Mouse (Mus musculus): ENCODE data around the gene Rbbp5. TPM values are rescaled to one million over a fixed set of nuclear protein-coding genes. Genes with fewer than 3 reads are reported as not detected.

Gene Rbbp5
- polyA plus RNA-seq, 1 experiment from 2014 or later, result 47.4 TPM

- H3K36me3 ChIP-seq, result peaks cover 50% of the 10 kb centered on the region
- H3K27ac ChIP-seq, result no peak overlapping the region
- H3K4me3 ChIP-seq, result no peak overlapping the region
- no peaks in the 10 kb centered on the region for H3K27me3 ChIP-seq (ENCODE audit: insufficient read depth, poor library complexity, severe bottlenecking)
- 92% methylated on average over 5 of the region's 5 CpGs for WGBS
- H3K9me3 ChIP-seq, result no peaks in the 10 kb centered on the region
- no peak for DNase-seq (ENCODE audit: low spot score)
- peaks cover 7% of the 10 kb centered on the region; the same call in 1 of the 2 replicates for H3K4me1 ChIP-seq (replicated peaks)
These were observed 32.6 kb downstream of the Rbbp5 start for GRCm38 (mm10) chr1:132509771-132510170.

GRCm38 (mm10) chr1:132511521-132511920 is 34.4 kb downstream of the Rbbp5 start:
- peaks cover 7% of the 10 kb centered on the region; the same call in 1 of the 2 replicates for H3K4me1 ChIP-seq (replicated peaks)
- no peak overlapping the region for H3K27ac ChIP-seq
- no peak overlapping the region for H3K4me3 ChIP-seq
- peaks cover 46% of the 10 kb centered on the region for H3K36me3 ChIP-seq
- WGBS, result 66% methylated on average over 8 of the region's 8 CpGs
- H3K27me3 ChIP-seq (ENCODE audit: insufficient read depth, poor library complexity, severe bottlenecking), result no peaks in the 10 kb centered on the region
- no peaks in the 10 kb centered on the region for H3K9me3 ChIP-seq
- peak; percentile 3 for DNase-seq (ENCODE audit: low spot score)

GRCm38 (mm10) chr1:132512106-132512505 is 34.9 kb downstream of the Rbbp5 start:
- H3K4me3 ChIP-seq, result no peak overlapping the region
- H3K9me3 ChIP-seq, result no peaks in the 10 kb centered on the region
- 80% methylated on average over 8 of the region's 8 CpGs for whole genome bisulfite sequencing
- peaks cover 46% of the 10 kb centered on the region for H3K36me3 ChIP-seq
- DNase-seq (ENCODE audit: low spot score), result no peak
- H3K27me3 ChIP-seq (ENCODE audit: insufficient read depth, poor library complexity, severe bottlenecking), result no peaks in the 10 kb centered on the region
- H3K27ac ChIP-seq, result no peak overlapping the region
- H3K4me1 ChIP-seq (replicated peaks), result peaks cover 7% of the 10 kb centered on the region; the same call in 1 of the 2 replicates

- DNase-seq (ENCODE audit: low spot score), result no peak
- peaks cover 40% of the 10 kb centered on the region for H3K36me3 ChIP-seq
- H3K9me3 ChIP-seq, result no peaks in the 10 kb centered on the region
- no peak overlapping the region for H3K27ac ChIP-seq
- 89% methylated on average over 12 of the region's 12 CpGs for WGBS
- H3K4me3 ChIP-seq, result no peak overlapping the region
- no peaks in the 10 kb centered on the region for H3K27me3 ChIP-seq (ENCODE audit: insufficient read depth, poor library complexity, severe bottlenecking)
- peaks cover 7% of the 10 kb centered on the region; the same call in 1 of the 2 replicates for H3K4me1 ChIP-seq (replicated peaks)
These were observed 38.2 kb downstream of the Rbbp5 start for GRCm38 (mm10) chr1:132515339-132515738.

GRCm38 (mm10) chr1:132516776-132517175 is 39.6 kb downstream of the Rbbp5 start:
- Histone ChIP-seq H3K4me1 (replicated peaks) (peaks cover 14% of the 10 kb centered on the region; the same call in 1 of the 2 replicates), H3K9me3 (no peaks in the 10 kb centered on the region), H3K27me3 (ENCODE audit: insufficient read depth, poor library complexity, severe bottlenecking) (0 out of 2 replicates have a peak, but pooled peaks cover 5% of the 10 kb centered on the region), H3K36me3 (peaks cover 50% of the 10 kb centered on the region), H3K27ac (no peak overlapping the region), H3K4me3 (no peak overlapping the region)
- no peak for DNase-seq (ENCODE audit: low spot score)
- 91% methylated on average over 11 of the region's 11 CpGs for WGBS

- no peak for DNase-seq (ENCODE audit: low spot score)
These were observed 41.5 kb downstream of the Rbbp5 start for GRCm38 (mm10) chr1:132518621-132519020.

GRCm38 (mm10) chr1:132519734-132520133 is 42.6 kb downstream of the Rbbp5 start:
- H3K9me3 ChIP-seq, result no peaks in the 10 kb centered on the region
- no peak for DNase-seq (ENCODE audit: low spot score)
- peaks cover 17% of the 10 kb centered on the region; the same call in 1 of the 2 replicates for H3K4me1 ChIP-seq (replicated peaks)
- 0 out of 2 replicates have a peak, but pooled peaks cover 5% of the 10 kb centered on the region for H3K27me3 ChIP-seq (ENCODE audit: insufficient read depth, poor library complexity, severe bottlenecking)
- H3K27ac ChIP-seq, result no peak overlapping the region
- H3K36me3 ChIP-seq, result peaks cover 47% of the 10 kb centered on the region
- H3K4me3 ChIP-seq, result no peak overlapping the region
- 88% methylated on average over 11 of the region's 11 CpGs for WGBS

More at GRCm38 (mm10) chr1:132518621-132519020, 41.5 kb downstream of the Rbbp5 start:
- Histone ChIP-seq H3K4me1 (replicated peaks) (peaks cover 18% of the 10 kb centered on the region; the same call in 1 of the 2 replicates), H3K4me3 (no peak overlapping the region), H3K9me3 (no peaks in the 10 kb centered on the region), H3K36me3 (peaks cover 53% of the 10 kb centered on the region), H3K27me3 (ENCODE audit: insufficient read depth, poor library complexity, severe bottlenecking) (0 out of 2 replicates have a peak, but pooled peaks cover 5% of the 10 kb centered on the region), H3K27ac (no peak overlapping the region)
- WGBS, result 86% methylated on average over 18 of the region's 18 CpGs

- H3K36me3 ChIP-seq, result peaks cover 37% of the 10 kb centered on the region
- 0 out of 2 replicates have a peak overlapping the region, but pooled peaks have one; percentile 19 for H3K27ac ChIP-seq
- peak; percentile 49 for DNase-seq (ENCODE audit: low spot score)
- H3K27me3 ChIP-seq (ENCODE audit: insufficient read depth, poor library complexity, severe bottlenecking), result peaks cover 11% of the 10 kb centered on the region
- H3K9me3 ChIP-seq, result no peaks in the 10 kb centered on the region
- H3K4me3 ChIP-seq, result no peak overlapping the region
- 15% methylated on average over 3 of the region's 6 CpGs for WGBS
- peaks cover 17% of the 10 kb centered on the region; the same call in 1 of the 2 replicates for H3K4me1 ChIP-seq (replicated peaks)
These were observed 43.6 kb downstream of the Rbbp5 start for GRCm38 (mm10) chr1:132520764-132521163.

GRCm38 (mm10) chr1:132523048-132523447 is 45.9 kb downstream of the Rbbp5 start:
- Histone ChIP-seq H3K4me3 (no peak overlapping the region), H3K36me3 (peaks cover 25% of the 10 kb centered on the region), H3K27ac (no peak overlapping the region), H3K4me1 (replicated peaks) (peaks cover 22% of the 10 kb centered on the region), H3K27me3 (ENCODE audit: insufficient read depth, poor library complexity, severe bottlenecking) (peaks cover 11% of the 10 kb centered on the region), H3K9me3 (no peaks in the 10 kb centered on the region)
- no peak for DNase-seq (ENCODE audit: low spot score)
- WGBS, result 79% methylated on average over 8 of the region's 8 CpGs

- DNase-seq (ENCODE audit: low spot score), result no peak
- Histone ChIP-seq H3K4me1 (replicated peaks) (peaks cover 22% of the 10 kb centered on the region), H3K27ac (no peak overlapping the region), H3K27me3 (ENCODE audit: insufficient read depth, poor library complexity, severe bottlenecking) (peaks cover 14% of the 10 kb centered on the region), H3K9me3 (no peaks in the 10 kb centered on the region), H3K4me3 (no peak overlapping the region), H3K36me3 (peaks cover 25% of the 10 kb centered on the region)
- WGBS, result 32% methylated on average over 4 of the region's 4 CpGs
These were observed 46.8 kb downstream of the Rbbp5 start for GRCm38 (mm10) chr1:132523920-132524319.

- peaks cover 21% of the 10 kb centered on the region for H3K36me3 ChIP-seq
- no peaks in the 10 kb centered on the region for H3K9me3 ChIP-seq
- peak overlapping the region; percentile 86 for H3K27ac ChIP-seq
- DNase-seq (ENCODE audit: low spot score), result peak; percentile 72
- peaks cover 14% of the 10 kb centered on the region for H3K27me3 ChIP-seq (ENCODE audit: insufficient read depth, poor library complexity, severe bottlenecking)
- peaks cover 29% of the 10 kb centered on the region for H3K4me1 ChIP-seq (replicated peaks)
- WGBS, result 11% methylated on average over 10 of the region's 10 CpGs
- no peak overlapping the region for H3K4me3 ChIP-seq
These were observed 48.7 kb downstream of the Rbbp5 start for GRCm38 (mm10) chr1:132525832-132526231.

- H3K27me3 ChIP-seq (ENCODE audit: insufficient read depth, poor library complexity, severe bottlenecking), result peaks cover 23% of the 10 kb centered on the region
- H3K4me1 ChIP-seq (replicated peaks), result peaks cover 37% of the 10 kb centered on the region
- H3K27ac ChIP-seq, result no peak overlapping the region
- no peak for DNase-seq (ENCODE audit: low spot score)
- H3K4me3 ChIP-seq, result no peak overlapping the region
- no peaks in the 10 kb centered on the region for H3K9me3 ChIP-seq
- 94% methylated on average over 13 of the region's 13 CpGs for WGBS
- peaks cover 10% of the 10 kb centered on the region; the same call in 1 of the 2 replicates for H3K36me3 ChIP-seq
These were observed 50.9 kb downstream of the Rbbp5 start for GRCm38 (mm10) chr1:132528071-132528470.

GRCm38 (mm10) chr1:132528647-132529334 is 51.6 kb downstream of the Rbbp5 start:
- no peak overlapping the region for H3K4me3 ChIP-seq
- no peaks in the 10 kb centered on the region for H3K9me3 ChIP-seq
- no peak for DNase-seq (ENCODE audit: low spot score)
- peaks cover 10% of the 10 kb centered on the region; the same call in 1 of the 2 replicates for H3K36me3 ChIP-seq
- H3K4me1 ChIP-seq (replicated peaks), result peaks cover 42% of the 10 kb centered on the region
- H3K27me3 ChIP-seq (ENCODE audit: insufficient read depth, poor library complexity, severe bottlenecking), result peaks cover 29% of the 10 kb centered on the region
- no peak overlapping the region for H3K27ac ChIP-seq
- 87% methylated on average over 19 of the region's 19 CpGs for WGBS

Data from hindbrain, embryonic 10.5 days (tissue).